Mouse (Mus musculus) heart, embryonic 11.5 days (tissue): ENCODE data around the gene Pglyrp2. TPM values are rescaled to one million over a fixed set of nuclear protein-coding genes. Genes with fewer than 3 reads are reported as not detected.

Source experiments
- ATAC-seq: fragments of 200-750 bp; cut with Nextera tagmentation; replicated peaks from 2 replicates; pipeline ENCODE4 v1.8.0; 2017; ENCODE audit warnings: moderate library complexity; ENCODE audit not compliant: insufficient number of reproducible peaks, low FRiP score, low TSS enrichment
- H3K27ac ChIP-seq: fragments of 300-500 bp; sonication (generic); 2 replicates; pipeline ENCODE4 v1.5.1; 2014; ENCODE audit warnings: mild to moderate bottlenecking, low read depth, low read length
- H3K27me3 ChIP-seq: fragments of 300-500 bp; sonication (generic); 2 replicates; pipeline ENCODE4 v1.6.1; 2014; ENCODE audit warnings: mild to moderate bottlenecking, low read length, mixed read lengths; ENCODE audit not compliant: control insufficient read depth, insufficient read depth
- H3K36me3 ChIP-seq: fragments of 300-500 bp; sonication (generic); 2 replicates; pipeline ENCODE4 v1.6.1; 2014; ENCODE audit warnings: mild to moderate bottlenecking, low read length, moderate library complexity, mixed read lengths; ENCODE audit not compliant: control insufficient read depth, insufficient read depth
- H3K4me1 ChIP-seq: fragments of 300-500 bp; sonication (generic); 2 replicates; pipeline ENCODE4 v1.6.1; 2014; ENCODE audit warnings: low read length; ENCODE audit not compliant: control insufficient read depth, insufficient read depth
- H3K4me2 ChIP-seq: fragments of 300-500 bp; sonication (generic); 2 replicates; pipeline ENCODE4 v1.6.1; 2014; ENCODE audit warnings: mild to moderate bottlenecking, moderate library complexity
- H3K4me3 ChIP-seq: fragments of 300-500 bp; sonication (generic); 2 replicates; pipeline ENCODE4 v1.5.1; 2014; ENCODE audit warnings: low read depth, low read length
- H3K9ac ChIP-seq: fragments of 300-500 bp; sonication (generic); 2 replicates; pipeline ENCODE4 v1.6.1; 2014; ENCODE audit warnings: mild to moderate bottlenecking, low read depth, low read length, moderate library complexity
- H3K9me3 ChIP-seq: fragments of 300-500 bp; sonication (generic); replicated peaks from 2 replicates; pipeline ENCODE4 v1.6.1; 2016; ENCODE audit warnings: low read length; ENCODE audit not compliant: control insufficient read depth
- WGBS: fragments of 180-500 bp; shearing (Covaris S2); extraction: QIAGEN DNeasy Blood & Tissue Kit; methylation state at CpG from one replicate; pipeline ENCODE4 v1.1.7; 2014; ENCODE audit not compliant: insufficient replicate concordance; 5-methylcytosine and 5-hydroxymethylcytosine counted together
- polyA plus RNA-seq: library from polyadenylated mRNA; unstranded; fragments of >200 nt; fragmentation: Nextera tagmentation; extraction: Ambion mirVana; gene quantifications from 2 replicates; pipeline ENCODE4 v1.2.1, GENCODE M21; 2014

The Pglyrp2 gene
- polyA plus RNA-seq, 1 experiment from 2014 or later: 0.34 TPM

GRCm38 (mm10) chr17:32447195-32447594, 23.2 kb upstream of the Pglyrp2 start:
- no peak for ATAC-seq

GRCm38 (mm10) chr17:32445016-32445415, 21.0 kb upstream of the Pglyrp2 start:
- Histone ChIP-seq H3K4me2 (no peak overlapping the region), H3K9ac (no peak overlapping the region), H3K27ac (no peak overlapping the region), H3K9me3 (no peaks in the 10 kb centered on the region), H3K27me3 (no peaks in the 10 kb centered on the region), H3K4me3 (no peak overlapping the region), H3K4me1 (no peaks in the 10 kb centered on the region), H3K36me3 (no peaks in the 10 kb centered on the region)
- ATAC-seq: no peak
- WGBS: 61% methylated on average over 5 of the region's 5 CpGs

More at GRCm38 (mm10) chr17:32447195-32447594, 23.2 kb upstream of the Pglyrp2 start:
- Histone ChIP-seq H3K4me2 (no peak overlapping the region), H3K9me3 (no peaks in the 10 kb centered on the region), H3K27ac (no peak overlapping the region), H3K4me1 (no peaks in the 10 kb centered on the region), H3K9ac (no peak overlapping the region), H3K36me3 (no peaks in the 10 kb centered on the region), H3K4me3 (no peak overlapping the region), H3K27me3 (peaks cover 3% of the 10 kb centered on the region; the same call in 1 of the 2 replicates)

GRCm38 (mm10) chr17:32443245-32443644, 19.3 kb upstream of the Pglyrp2 start:
- Histone ChIP-seq H3K4me3 (no peak overlapping the region), H3K27ac (no peak overlapping the region), H3K9me3 (no peaks in the 10 kb centered on the region), H3K36me3 (no peaks in the 10 kb centered on the region), H3K4me2 (no peak overlapping the region), H3K27me3 (0 out of 2 replicates have a peak, but pooled peaks cover 2% of the 10 kb centered on the region), H3K9ac (no peak overlapping the region), H3K4me1 (no peaks in the 10 kb centered on the region)
- ATAC-seq: no peak
- 65% methylated on average over 6 of the region's 6 CpGs for WGBS

- Histone ChIP-seq H3K27ac (no peak overlapping the region), H3K27me3 (0 out of 2 replicates have a peak, but pooled peaks cover 2% of the 10 kb centered on the region), H3K36me3 (no peaks in the 10 kb centered on the region), H3K4me3 (no peak overlapping the region), H3K4me1 (no peaks in the 10 kb centered on the region), H3K9ac (no peak overlapping the region), H3K9me3 (no peaks in the 10 kb centered on the region), H3K4me2 (no peak overlapping the region)
- ATAC-seq: no peak
- WGBS: 88% methylated on average over 4 of the region's 4 CpGs
Observed at GRCm38 (mm10) chr17:32437106-32437505, 13.1 kb upstream of the Pglyrp2 start.

- H3K36me3 ChIP-seq: no peaks in the 10 kb centered on the region
- no peaks in the 10 kb centered on the region for H3K9me3 ChIP-seq
- H3K4me2 ChIP-seq: no peak overlapping the region
- 63% methylated on average over 5 of the region's 5 CpGs for WGBS
- no peak overlapping the region for H3K9ac ChIP-seq
- H3K27me3 ChIP-seq: 0 out of 2 replicates have a peak, but pooled peaks cover 2% of the 10 kb centered on the region
- no peak for ATAC-seq
- H3K27ac ChIP-seq: no peak overlapping the region
- no peak overlapping the region for H3K4me3 ChIP-seq
- H3K4me1 ChIP-seq: no peaks in the 10 kb centered on the region
Observed at GRCm38 (mm10) chr17:32435151-32435550, 11.2 kb upstream of the Pglyrp2 start.

- no peak for ATAC-seq
- 0 out of 2 replicates have a peak, but pooled peaks cover under 1% of the 10 kb centered on the region for H3K27me3 ChIP-seq
- no peak overlapping the region for H3K27ac ChIP-seq
- no peaks in the 10 kb centered on the region for H3K9me3 ChIP-seq
- H3K4me1 ChIP-seq: no peaks in the 10 kb centered on the region
- no peaks in the 10 kb centered on the region for H3K36me3 ChIP-seq
- H3K4me3 ChIP-seq: no peak overlapping the region
- no peak overlapping the region for H3K9ac ChIP-seq
- H3K4me2 ChIP-seq: no peak overlapping the region
- 49% methylated on average over 4 of the region's 4 CpGs for WGBS
Observed at GRCm38 (mm10) chr17:32434324-32434723, 10.4 kb upstream of the Pglyrp2 start.

- Histone ChIP-seq H3K9me3 (no peaks in the 10 kb centered on the region), H3K9ac (no peak overlapping the region), H3K27me3 (no peaks in the 10 kb centered on the region), H3K4me2 (no peak overlapping the region), H3K36me3 (no peaks in the 10 kb centered on the region), H3K4me3 (no peak overlapping the region), H3K27ac (no peak overlapping the region), H3K4me1 (no peaks in the 10 kb centered on the region)
- 50% methylated on average over 3 of the region's 3 CpGs for WGBS
- no peak for ATAC-seq
Observed at GRCm38 (mm10) chr17:32431972-32432371, 8.0 kb upstream of the Pglyrp2 start.

- Histone ChIP-seq H3K9ac (no peak overlapping the region), H3K36me3 (no peaks in the 10 kb centered on the region)
Observed at GRCm38 (mm10) chr17:32426610-32427009, 2.6 kb upstream of the Pglyrp2 start.

GRCm38 (mm10) chr17:32420781-32421180, 3.2 kb downstream of the Pglyrp2 start:
- Histone ChIP-seq H3K36me3 (no peaks in the 10 kb centered on the region), H3K27me3 (peaks cover 10% of the 10 kb centered on the region), H3K4me3 (no peak overlapping the region), H3K9ac (no peak overlapping the region), H3K4me2 (no peak overlapping the region), H3K9me3 (no peaks in the 10 kb centered on the region), H3K4me1 (no peaks in the 10 kb centered on the region), H3K27ac (no peak overlapping the region)
- WGBS: 74% methylated on average over 8 of the region's 8 CpGs
- no peak for ATAC-seq

More at GRCm38 (mm10) chr17:32426610-32427009, 2.6 kb upstream of the Pglyrp2 start:
- no peaks in the 10 kb centered on the region for H3K9me3 ChIP-seq
- no peak overlapping the region for H3K4me2 ChIP-seq
- no peak overlapping the region for H3K4me3 ChIP-seq
- H3K27ac ChIP-seq: no peak overlapping the region
- H3K4me1 ChIP-seq: no peaks in the 10 kb centered on the region
- no peak for ATAC-seq
- H3K27me3 ChIP-seq: no peaks in the 10 kb centered on the region
